Mouse (Mus musculus) embryo, embryonic 10.5 days (tissue): ENCODE data around the gene Pbld2.

Source experiments
- DNase-seq: peaks from one replicate; pipeline ENCODE4 v3.0.0-alpha.2; 2015; ENCODE audit warnings: low spot score

Pbld2 gene

GRCm38 (mm10) chr10:63023749-63024579 is at the start of gene Pbld2, which contains the start of gene Hnrnph3:
Pbld2 (plus strand) TSS chr10:63024315.
Hnrnph3 (minus strand) TSS chr10:63024217.
- DNase-seq: peak; percentile 96

- DNase-seq: no peak
Measured at GRCm38 (mm10) chr10:62979667-62980038, 44.5 kb upstream of the Pbld2 start.

- DNase-seq: peak; percentile 86
Measured at GRCm38 (mm10) chr10:62980039-62980954, 43.8 kb upstream of the Pbld2 start, which contains the start of gene Rufy2. Rufy2 (plus strand) TSS chr10:62980223.

- DNase-seq: no peak
Measured at GRCm38 (mm10) chr10:62984072-62984471, 40.0 kb upstream of the Pbld2 start.

- DNase-seq: no peak
Measured at GRCm38 (mm10) chr10:62984495-62984894, 39.6 kb upstream of the Pbld2 start.

- peak; percentile 60 for DNase-seq
Measured at GRCm38 (mm10) chr10:62987341-62987740, 36.8 kb upstream of the Pbld2 start.

GRCm38 (mm10) chr10:62990636-62991035 is 33.5 kb upstream of the Pbld2 start:
- DNase-seq: no peak

GRCm38 (mm10) chr10:62993991-62994390 is 30.1 kb upstream of the Pbld2 start:
- DNase-seq: no peak

- DNase-seq: no peak
Measured at GRCm38 (mm10) chr10:63000584-63000983, 23.5 kb upstream of the Pbld2 start.

GRCm38 (mm10) chr10:63003252-63003651 is 20.9 kb upstream of the Pbld2 start:
- DNase-seq: no peak

GRCm38 (mm10) chr10:63004556-63004955 is 19.6 kb upstream of the Pbld2 start:
- DNase-seq: no peak

- no peak for DNase-seq
Measured at GRCm38 (mm10) chr10:63008193-63008592, 15.9 kb upstream of the Pbld2 start.

GRCm38 (mm10) chr10:63010268-63010667 is 13.8 kb upstream of the Pbld2 start:
- DNase-seq: no peak

- no peak for DNase-seq
Measured at GRCm38 (mm10) chr10:63011556-63011955, 12.6 kb upstream of the Pbld2 start.

GRCm38 (mm10) chr10:63013476-63013875 is 10.6 kb upstream of the Pbld2 start:
- no peak for DNase-seq

- no peak for DNase-seq
Measured at GRCm38 (mm10) chr10:63014168-63014567, 9.9 kb upstream of the Pbld2 start.

- no peak for DNase-seq
Measured at GRCm38 (mm10) chr10:63019304-63019703, 4.8 kb upstream of the Pbld2 start.

- peak; percentile 19 for DNase-seq
Measured at GRCm38 (mm10) chr10:63021702-63022101, 2.4 kb upstream of the Pbld2 start.

GRCm38 (mm10) chr10:63022541-63023120 is 1.5 kb upstream of the Pbld2 start:
- DNase-seq: peak; percentile 49

- DNase-seq: peak; percentile 73
Measured at GRCm38 (mm10) chr10:63023121-63023748, 880 bp upstream of the Pbld2 start.

- peak; percentile 80 for DNase-seq
Measured at GRCm38 (mm10) chr10:63024580-63024910, 430 bp downstream of the Pbld2 start.

- peak; percentile 62 for DNase-seq
Measured at GRCm38 (mm10) chr10:63025016-63025415, 901 bp downstream of the Pbld2 start.
